Mouse (Mus musculus) liver, postnatal 0 days (tissue): ENCODE results near the gene Plekhh3.

Source experiments
- CTCF ChIP-seq: sonication (generic); IDR thresholded peaks from 2 replicates; pipeline ENCODE4 v1.5.1; 2016; ENCODE audit warnings: antibody characterized with exemption, low read depth
- EP300 ChIP-seq: IDR thresholded peaks from 2 replicates; pipeline ENCODE4 v1.6.1; 2016; ENCODE audit warnings: antibody characterized with exemption, low read depth, mild to moderate bottlenecking

DNA sequence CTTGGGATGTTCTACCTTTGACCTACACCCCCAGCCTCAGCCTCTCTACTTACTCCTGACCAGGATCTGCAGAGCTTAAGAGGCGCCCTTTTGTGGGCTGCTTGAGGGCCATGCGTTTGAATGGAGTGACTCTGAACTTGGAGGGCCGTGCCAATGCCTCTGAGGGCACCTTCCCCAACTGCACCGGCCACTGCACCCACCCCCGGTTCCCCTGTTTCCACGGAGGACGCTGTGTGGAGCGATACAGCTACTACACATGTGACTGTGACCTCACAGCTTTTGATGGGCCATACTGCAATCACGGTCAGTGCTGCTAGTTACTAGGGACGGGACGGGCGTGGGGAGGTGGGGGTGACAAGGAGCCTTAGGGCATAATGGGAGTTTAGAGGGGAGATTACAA, 13.8 kb upstream of the Plekhh3 start:
- TF ChIP-seq CTCF (no peak), EP300 (no peak)
